Mouse (Mus musculus) intestine, postnatal 0 days (tissue): ENCODE measurements around the gene Morn2. TPM values are rescaled to one million over a fixed set of nuclear protein-coding genes. Genes with fewer than 3 reads are reported as not detected.

Experiments
- ATAC-seq: fragments of 200-750 bp; cut with Nextera tagmentation; 2 replicates; pipeline ENCODE4 v1.8.0; 2017; ENCODE audit warnings: mild to moderate bottlenecking, moderate TSS enrichment, moderate library complexity
- H3K27ac ChIP-seq: fragments of 300-500 bp; sonication (generic); 2 replicates; pipeline ENCODE4 v1.5.1; 2014; ENCODE audit warnings: mild to moderate bottlenecking, low read depth, low read length, moderate library complexity
- H3K27me3 ChIP-seq: fragments of 300-500 bp; sonication (generic); replicated peaks from 2 replicates; pipeline ENCODE4 v1.6.1; 2014; ENCODE audit warnings: low read length, mixed read lengths; ENCODE audit not compliant: control insufficient read depth, insufficient read depth
- H3K36me3 ChIP-seq: fragments of 300-500 bp; sonication (generic); 2 replicates; pipeline ENCODE4 v1.6.1; 2014; ENCODE audit warnings: mild to moderate bottlenecking, moderate library complexity; ENCODE audit not compliant: control insufficient read depth, insufficient read depth
- H3K4me1 ChIP-seq: fragments of 300-500 bp; sonication (generic); replicated peaks from 2 replicates; pipeline ENCODE4 v1.6.1; 2014; ENCODE audit warnings: antibody characterized with exemption, low read length, mixed read lengths; ENCODE audit not compliant: control insufficient read depth, insufficient read depth
- H3K4me2 ChIP-seq: fragments of 300-500 bp; sonication (generic); replicated peaks from 2 replicates; pipeline ENCODE4 v1.6.1; 2014; ENCODE audit warnings: low read depth, mild to moderate bottlenecking, moderate library complexity
- H3K4me3 ChIP-seq: fragments of 300-500 bp; sonication (generic); 2 replicates; pipeline ENCODE4 v1.5.1; 2014; ENCODE audit warnings: low read depth, low read length
- H3K9ac ChIP-seq: fragments of 300-500 bp; sonication (generic); 2 replicates; pipeline ENCODE4 v1.6.1; 2014; ENCODE audit warnings: mild to moderate bottlenecking, low read depth, low read length
- H3K9me3 ChIP-seq: fragments of 300-500 bp; sonication (generic); 2 replicates; pipeline ENCODE4 v1.6.1; 2016; ENCODE audit warnings: mixed run types; ENCODE audit not compliant: control insufficient read depth
- CTCF ChIP-seq: sonication (generic); IDR thresholded peaks from 2 replicates; pipeline ENCODE4 v1.5.1; 2016; ENCODE audit warnings: low read depth, mild to moderate bottlenecking, control low read depth, antibody characterized with exemption, moderate library complexity
- WGBS: fragments of 180-500 bp; shearing (Covaris S2); extraction: QIAGEN DNeasy Blood & Tissue Kit; methylation state at CpG from one replicate; pipeline ENCODE4 v1.1.7; 2014; 5-methylcytosine and 5-hydroxymethylcytosine counted together
- polyA plus RNA-seq: library from polyadenylated mRNA; unstranded; fragments of >200 nt; fragmentation: Nextera tagmentation; extraction: Ambion mirVana; gene quantifications from 2 replicates; pipeline ENCODE4 v1.2.1, GENCODE M21; 2015

The Morn2 gene
- polyA plus RNA-seq, 1 experiment from 2014 or later, result 9.0 TPM

- H3K9ac ChIP-seq, result no peak overlapping the region
- no peaks in the 10 kb centered on the region for H3K9me3 ChIP-seq
- no peaks in the 10 kb centered on the region for H3K27me3 ChIP-seq
- no peaks in the 10 kb centered on the region for H3K4me1 ChIP-seq
- H3K4me3 ChIP-seq, result no peak overlapping the region
- no peak for ATAC-seq
- no peak for TF ChIP-seq CTCF
- no peak overlapping the region for H3K4me2 ChIP-seq
- no peaks in the 10 kb centered on the region for H3K36me3 ChIP-seq
- WGBS, result 89% methylated on average over 3 of the region's 3 CpGs
- H3K27ac ChIP-seq, result no peak overlapping the region
These were observed 36.4 kb downstream of the Morn2 start for GRCm38 (mm10) chr17:80326431-80326830.

- Histone ChIP-seq H3K4me3 (no peak overlapping the region), H3K27ac (no peak overlapping the region), H3K27me3 (no peaks in the 10 kb centered on the region), H3K4me1 (no peaks in the 10 kb centered on the region), H3K36me3 (no peaks in the 10 kb centered on the region), H3K9me3 (no peaks in the 10 kb centered on the region), H3K4me2 (no peak overlapping the region), H3K9ac (no peak overlapping the region)
- no peak for ATAC-seq
- WGBS, result 74% methylated on average over 2 of the region's 2 CpGs
- peak; percentile 66 for TF ChIP-seq CTCF
These were observed 42.4 kb downstream of the Morn2 start for GRCm38 (mm10) chr17:80332386-80332785.

- no peak overlapping the region for H3K27ac ChIP-seq
- WGBS, result 77% methylated on average over 4 of the region's 4 CpGs
- no peaks in the 10 kb centered on the region for H3K4me1 ChIP-seq
- TF ChIP-seq CTCF, result peak; percentile 59
- H3K4me3 ChIP-seq, result no peak overlapping the region
- no peaks in the 10 kb centered on the region for H3K27me3 ChIP-seq
- H3K4me2 ChIP-seq, result no peak overlapping the region
- no peaks in the 10 kb centered on the region for H3K36me3 ChIP-seq
- no peak overlapping the region for H3K9ac ChIP-seq
- H3K9me3 ChIP-seq, result no peaks in the 10 kb centered on the region
- ATAC-seq, result no peak
These were observed 55.3 kb downstream of the Morn2 start for GRCm38 (mm10) chr17:80345277-80345676.

- ATAC-seq, result no peak
- Histone ChIP-seq H3K9me3 (no peaks in the 10 kb centered on the region), H3K9ac (no peak overlapping the region), H3K27ac (no peak overlapping the region), H3K36me3 (no peaks in the 10 kb centered on the region), H3K27me3 (no peaks in the 10 kb centered on the region), H3K4me1 (no peaks in the 10 kb centered on the region), H3K4me3 (no peak overlapping the region), H3K4me2 (no peak overlapping the region)
- WGBS, result 66% methylated on average over 11 of the region's 11 CpGs
- TF ChIP-seq CTCF, result no peak
These were observed 56.7 kb downstream of the Morn2 start for GRCm38 (mm10) chr17:80346591-80347125.

Other genes starting within 250 kb of the Morn2 start
- gene Hnrnpll, start 227.9 kb upstream of the Morn2 start, polyA plus RNA-seq, result 21.9 and 22.1 TPM in 2 replicates
- 73.5 and 86.6 TPM in 2 replicates for gene Galm, start 162.7 kb upstream of the Morn2 start, polyA plus RNA-seq
- 169 and 174 TPM in 2 replicates for gene Srsf7, start 82.9 kb upstream of the Morn2 start, polyA plus RNA-seq
- 0.07 TPM in 1 of 2 replicates, not detected in the other for gene Ttc39d, start 82.7 kb upstream of the Morn2 start, polyA plus RNA-seq
- gene Gemin6, start 65.8 kb upstream of the Morn2 start, polyA plus RNA-seq, result 15.0 and 15.9 TPM in 2 replicates
- 3.2 and 3.4 TPM in 2 replicates for gene Dhx57, start 273 bp downstream of the Morn2 start, polyA plus RNA-seq
- 1.3 and 1.5 TPM in 2 replicates for gene Arhgef33, start 17.2 kb downstream of the Morn2 start, polyA plus RNA-seq
- gene Gm10190, start 83.3 kb downstream of the Morn2 start, polyA plus RNA-seq, result 0.73 and 1.6 TPM in 2 replicates
- gene Sos1, start 190.2 kb downstream of the Morn2 start, polyA plus RNA-seq, result 3.9 and 4.4 TPM in 2 replicates